8 mouse cellular contexts compared by ENCODE assay signal in genomic region chr13:102537424-102538242, GRCm38 (mm10).
DNase-seq lines count a peak whose midpoint lies in the region; ATAC-seq lines count a peak whose summit lies in the region.

No protein-coding gene starts in this region.

- peak overlapping the region; percentile 61 for H3K27ac ChIP-seq in limb, embryonic 10.5 days
- no peak overlapping the region for H3K27ac ChIP-seq in neural tube, embryonic 14.5 days (ENCODE audit: low read depth, low read length)

- peak overlapping the region; percentile 35 for H3K4me3 ChIP-seq in limb, embryonic 10.5 days
- H3K4me3 ChIP-seq in neural tube, embryonic 14.5 days (ENCODE audit: low read depth, low read length): peak overlapping the region; percentile 9; the same call in 1 of the 2 replicates

- H3K9ac ChIP-seq in neural tube, embryonic 14.5 days (replicated peaks; ENCODE audit: low read depth, low read length): 0 out of 2 replicates have a peak overlapping the region, but pooled peaks have one; percentile 8

- peaks cover 92% of the 10 kb centered on the region for H3K27me3 ChIP-seq in limb, embryonic 10.5 days (ENCODE audit: low read depth, poor library complexity, severe bottlenecking)
- H3K27me3 ChIP-seq in neural tube, embryonic 14.5 days (ENCODE audit: control insufficient read depth, insufficient read depth, low read length): no peaks in the 10 kb centered on the region

- no peaks in the 10 kb centered on the region for H3K9me3 ChIP-seq in limb, embryonic 10.5 days (replicated peaks)
- H3K9me3 ChIP-seq in neural tube, embryonic 14.5 days (ENCODE audit: control insufficient read depth, low read length): no peaks in the 10 kb centered on the region

- WGBS in limb, embryonic 10.5 days: 19% methylated on average over 19 of the region's 19 CpGs
- 17% methylated on average over 19 of the region's 19 CpGs for WGBS in neural tube, embryonic 14.5 days

- peak; percentile 11 to 20 for DNase-seq in layer of hippocampus, postnatal 14 days (ENCODE audit: low spot score in 2 of 2)
- DNase-seq in layer of hippocampus, adult 11-12 months (ENCODE audit: low spot score): no peak
- peak; percentile 48 for DNase-seq in embryo, embryonic 10 days (ENCODE audit: low spot score)
- peak; percentile 62 for DNase-seq in limb, embryonic 10.5 days (ENCODE audit: low spot score)
- DNase-seq in urinary bladder, postnatal 10 days (ENCODE audit: low spot score): no peak

- H3K4me2 ChIP-seq in neural tube, embryonic 14.5 days (ENCODE audit: low read depth, low read length): peak overlapping the region; percentile 49

- H3K36me3 ChIP-seq in limb, embryonic 10.5 days: no peaks in the 10 kb centered on the region
- H3K36me3 ChIP-seq in neural tube, embryonic 14.5 days (ENCODE audit: control insufficient read depth, insufficient read depth, low read length): no peaks in the 10 kb centered on the region

- ATAC-seq in hematopoietic stem cell, adult 5-6 weeks (replicated peaks in 1 of 2; ENCODE audit: insufficient read depth in 1 of 2, low FRiP score in 2 of 2, low TSS enrichment in 1 of 2, low read depth in 1 of 2, poor library complexity in 2 of 2, severe bottlenecking in 2 of 2): peak; percentile 17 to 48; a peak in 3 of 4 replicates
- peak; percentile 75; the same call in 1 of the 2 replicates for ATAC-seq in neural tube, embryonic 14.5 days (ENCODE audit: low read depth)
- ATAC-seq in monocyte, adult 5-6 weeks (replicated peaks; ENCODE audit: insufficient number of reproducible peaks, low FRiP score, low TSS enrichment, poor library complexity, severe bottlenecking): no peak

- H3K4me1 ChIP-seq in limb, embryonic 10.5 days: peaks cover 32% of the 10 kb centered on the region
- H3K4me1 ChIP-seq in neural tube, embryonic 14.5 days (ENCODE audit: control insufficient read depth, insufficient read depth, low read length): peaks cover 13% of the 10 kb centered on the region

Comparison
In these comparisons a context has a peak if more than half of its experiments do, and no peak if none do; other contexts are left out.
1. DNase-seq: peak in layer of hippocampus, postnatal 14 days (2 of 2), embryo, embryonic 10 days (single experiment) and limb, embryonic 10.5 days (single experiment); none in layer of hippocampus, adult 11-12 months (single experiment) and urinary bladder, postnatal 10 days (single experiment).